In the genomic region with DNA sequence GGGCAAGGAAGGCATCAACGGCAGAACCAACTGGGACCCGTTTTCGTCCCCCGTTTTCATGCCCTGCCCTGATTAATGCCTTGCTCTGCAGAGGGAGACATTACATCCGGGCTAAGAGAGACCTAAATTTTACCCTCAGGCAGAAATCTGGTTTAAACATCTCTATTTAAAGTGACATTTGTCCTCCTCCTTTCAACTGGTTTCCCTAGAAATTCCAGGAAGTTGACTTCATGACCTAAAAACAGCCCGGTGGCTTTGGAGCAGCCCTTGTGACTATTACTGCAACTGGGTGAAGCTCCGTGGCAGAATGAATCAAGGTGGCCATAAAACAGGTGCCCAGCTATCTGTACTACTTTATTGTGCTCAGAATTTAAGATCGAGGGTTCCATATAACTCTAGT, we compare ENCODE assay signal across 12 mouse cellular contexts. TPM values are rescaled to one million over a fixed set of nuclear protein-coding genes. Genes with fewer than 3 reads are reported as not detected.
DNase-seq lines count a peak whose midpoint lies in the region; ATAC-seq lines count a peak whose summit lies in the region.
"Had no signal": no experiment of that assay in that cellular context is flagged by ENCODE, and none has a peak within 500 bp of the region (broad histone marks: within the 10 kb centered on the region; RNA-seq: fewer than 3 reads in every experiment).

No protein-coding gene starts in this region.

- DNase-seq in hindbrain, embryonic 14.5 days (ENCODE audit: low spot score): no peak
- DNase-seq in hindbrain, embryonic 11.5 days (ENCODE audit: low spot score): no peak
- DNase-seq in cerebellum, postnatal 36 days: no peak
- DNase-seq: adrenal gland, postnatal 14 days; cerebellum, adult 9-10 months; gastrocnemius, postnatal 36 days; right cerebral cortex, postnatal 4 days had no signal

- no peak overlapping the region for H3K27ac ChIP-seq in hindbrain, embryonic 14.5 days
- H3K27ac ChIP-seq in hindbrain, embryonic 11.5 days (ENCODE audit: low read depth, low read length): no peak overlapping the region
- H3K27ac ChIP-seq in brown adipose tissue, adult 24 weeks (replicated peaks; ENCODE audit: low read depth, low read length): peak overlapping the region; percentile 64
- no peak overlapping the region for H3K27ac ChIP-seq in heart, embryonic 11.5 days (ENCODE audit: low read depth, low read length)
- no peak overlapping the region for H3K27ac ChIP-seq in limb, embryonic 13.5 days

- H3K4me3 ChIP-seq in hindbrain, embryonic 14.5 days (replicated peaks; ENCODE audit: low read length): no peak overlapping the region
- no peak overlapping the region for H3K4me3 ChIP-seq in hindbrain, embryonic 11.5 days (ENCODE audit: low read depth, low read length)
- H3K4me3 ChIP-seq in brown adipose tissue, adult 24 weeks (ENCODE audit: insufficient read depth, low read depth, low read length): no peak overlapping the region
- no peak overlapping the region for H3K4me3 ChIP-seq in heart, embryonic 11.5 days (ENCODE audit: low read depth, low read length)
- no peak overlapping the region for H3K4me3 ChIP-seq in limb, embryonic 13.5 days

- no peak for ATAC-seq in hindbrain, embryonic 14.5 days (ENCODE audit: low FRiP score)
- ATAC-seq in hindbrain, embryonic 11.5 days (ENCODE audit: low FRiP score): no peak
- no peak for ATAC-seq in heart, embryonic 11.5 days (replicated peaks; ENCODE audit: insufficient number of reproducible peaks, low FRiP score, low TSS enrichment)
- ATAC-seq in limb, embryonic 13.5 days (ENCODE audit: low FRiP score, low read depth): no peak
- ATAC-seq in granulocyte monocyte progenitor cell, adult 5-6 weeks (replicated peaks; ENCODE audit: poor library complexity, severe bottlenecking): no peak
- ATAC-seq in monocyte, adult 5-6 weeks (replicated peaks; ENCODE audit: insufficient number of reproducible peaks, low FRiP score, low TSS enrichment, poor library complexity, severe bottlenecking): no peak

- H3K4me2 ChIP-seq in hindbrain, embryonic 14.5 days (replicated peaks): peak overlapping the region; percentile 27
- H3K4me2 ChIP-seq in hindbrain, embryonic 11.5 days (replicated peaks; ENCODE audit: low read depth, low read length): no peak overlapping the region
- H3K4me2 ChIP-seq in heart, embryonic 11.5 days: peak overlapping the region; percentile 40; the same call in 1 of the 2 replicates
- H3K4me2 ChIP-seq in limb, embryonic 13.5 days (replicated peaks): peak overlapping the region; percentile 36

- 68% methylated on average over 8 of the region's 8 CpGs for WGBS in hindbrain, embryonic 14.5 days
- WGBS in hindbrain, embryonic 11.5 days: 70% methylated on average over 8 of the region's 8 CpGs
- 47% methylated on average over 8 of the region's 8 CpGs for whole genome bisulfite sequencing in heart, embryonic 11.5 days (ENCODE audit: insufficient replicate concordance)
- 37% methylated on average over 8 of the region's 8 CpGs for WGBS in limb, embryonic 13.5 days

- H3K4me1 ChIP-seq in hindbrain, embryonic 14.5 days (replicated peaks; ENCODE audit: control insufficient read depth, insufficient read depth, low read length): peaks cover 54% of the 10 kb centered on the region
- no peaks in the 10 kb centered on the region; the same call in 1 of the 2 replicates for H3K4me1 ChIP-seq in hindbrain, embryonic 11.5 days (replicated peaks; ENCODE audit: control insufficient read depth, insufficient read depth, low read length)
- H3K4me1 ChIP-seq in brown adipose tissue, adult 24 weeks (ENCODE audit: control insufficient read depth, insufficient read depth, insufficient read length, low read length): peaks cover 18% of the 10 kb centered on the region
- peaks cover 44% of the 10 kb centered on the region for H3K4me1 ChIP-seq in heart, embryonic 11.5 days (ENCODE audit: control insufficient read depth, insufficient read depth, low read length)
- H3K4me1 ChIP-seq in limb, embryonic 13.5 days: peaks cover 65% of the 10 kb centered on the region

- H3K9ac ChIP-seq in hindbrain, embryonic 14.5 days: peak overlapping the region; percentile 16; the same call in 1 of the 2 replicates
- no peak overlapping the region for H3K9ac ChIP-seq in hindbrain, embryonic 11.5 days (ENCODE audit: low read depth, low read length)
- no peak overlapping the region for H3K9ac ChIP-seq in heart, embryonic 11.5 days (ENCODE audit: low read depth, low read length)
- H3K9ac ChIP-seq in limb, embryonic 13.5 days: no peak overlapping the region

- H3K27me3 ChIP-seq in hindbrain, embryonic 14.5 days (ENCODE audit: control insufficient read depth, insufficient read depth, low read length): no peaks in the 10 kb centered on the region
- H3K27me3 ChIP-seq in hindbrain, embryonic 11.5 days (ENCODE audit: control insufficient read depth, insufficient read depth, low read length): no peaks in the 10 kb centered on the region
- H3K27me3 ChIP-seq in heart, embryonic 11.5 days (ENCODE audit: control insufficient read depth, insufficient read depth, low read length): no peaks in the 10 kb centered on the region
- H3K27me3 ChIP-seq in limb, embryonic 13.5 days: no peaks in the 10 kb centered on the region

- no peaks in the 10 kb centered on the region for H3K36me3 ChIP-seq in hindbrain, embryonic 14.5 days (replicated peaks; ENCODE audit: control insufficient read depth, insufficient read depth)
- no peaks in the 10 kb centered on the region for H3K36me3 ChIP-seq in hindbrain, embryonic 11.5 days (ENCODE audit: control insufficient read depth, insufficient read depth, low read length)
- no peaks in the 10 kb centered on the region for H3K36me3 ChIP-seq in heart, embryonic 11.5 days (ENCODE audit: control insufficient read depth, insufficient read depth, low read length)
- no peaks in the 10 kb centered on the region for H3K36me3 ChIP-seq in limb, embryonic 13.5 days

- no peaks in the 10 kb centered on the region for H3K9me3 ChIP-seq in hindbrain, embryonic 14.5 days (ENCODE audit: control insufficient read depth, low read length)
- no peaks in the 10 kb centered on the region for H3K9me3 ChIP-seq in hindbrain, embryonic 11.5 days (ENCODE audit: control insufficient read depth, low read length)
- H3K9me3 ChIP-seq in heart, embryonic 11.5 days (replicated peaks; ENCODE audit: control insufficient read depth, low read length): no peaks in the 10 kb centered on the region
- no peaks in the 10 kb centered on the region for H3K9me3 ChIP-seq in limb, embryonic 13.5 days

RNA-seq across cellular contexts. Expression of a gene that starts 8.6 kb away (rescaled TPM):
- polyA plus RNA-seq in hindbrain, embryonic 14.5 days (2014; fragmentation: Nextera tagmentation; extraction: Ambion mirVana): 166 and 171 TPM in 2 replicates
- 77.5 and 80.7 TPM in 2 replicates for polyA plus RNA-seq in hindbrain, embryonic 11.5 days (2014; fragmentation: Nextera tagmentation; extraction: Ambion mirVana)
- polyA plus RNA-seq in brown adipose tissue, adult 24 weeks (2012; ENCODE audit: insufficient read depth, insufficient read length, missing spikeins): 5.0 and 5.3 TPM in 2 replicates
- 37.3 and 38.7 TPM in 2 replicates for polyA plus RNA-seq in heart, embryonic 11.5 days (2014; fragmentation: Nextera tagmentation; extraction: Ambion mirVana)
- 102 and 105 TPM in 2 replicates for polyA plus RNA-seq in limb, embryonic 13.5 days (2015; fragmentation: Nextera tagmentation; extraction: Ambion mirVana)
- total RNA-seq in granulocyte monocyte progenitor cell, adult 5-6 weeks (2014; fragmentation: Nextera tagmentation): 5.7 and 10.0 TPM in 2 replicates
- total RNA-seq in granulocyte monocyte progenitor cell, adult 5-6 weeks (2017): 4.2 and 4.6 TPM in 2 replicates
- total RNA-seq in monocyte, adult 5-6 weeks (2017): 0.10 to 1.5 TPM (median 0.75 TPM) in 3 replicates
